Mouse (Mus musculus) hindbrain, postnatal 0 days (tissue): ENCODE data around the gene Pax5. TPM values are rescaled to one million over a fixed set of nuclear protein-coding genes. Genes with fewer than 3 reads are reported as not detected.

Experiments used
- ATAC-seq: fragments of 200-750 bp; cut with Nextera tagmentation; 2 replicates; pipeline ENCODE4 v1.8.0; 2017; ENCODE audit warnings: mild to moderate bottlenecking, moderate TSS enrichment, moderate library complexity
- DNase-seq: peaks from one replicate; pipeline ENCODE4 v3.0.0-alpha.2; 2015; ENCODE audit warnings: low spot score
- H3K27ac ChIP-seq: fragments of 300-500 bp; sonication (generic); 2 replicates; pipeline ENCODE4 v1.5.1; 2014; ENCODE audit warnings: mild to moderate bottlenecking
- H3K27me3 ChIP-seq: fragments of 300-500 bp; sonication (generic); 2 replicates; pipeline ENCODE4 v1.6.1; 2014; ENCODE audit warnings: low read length, mixed read lengths; ENCODE audit not compliant: insufficient read depth
- H3K36me3 ChIP-seq: fragments of 300-500 bp; sonication (generic); 2 replicates; pipeline ENCODE4 v1.6.1; 2014; ENCODE audit warnings: low read length, mixed read lengths; ENCODE audit not compliant: insufficient read depth
- H3K4me1 ChIP-seq: fragments of 300-500 bp; sonication (generic); 2 replicates; pipeline ENCODE4 v1.6.1; 2014; ENCODE audit warnings: antibody characterized with exemption, low read length, mixed read lengths; ENCODE audit not compliant: insufficient read depth
- H3K4me2 ChIP-seq: fragments of 300-500 bp; sonication (generic); 2 replicates; pipeline ENCODE4 v1.6.1; 2014; ENCODE audit warnings: low read depth, mild to moderate bottlenecking, low read length, moderate library complexity, mixed read lengths
- H3K4me3 ChIP-seq: fragments of 300-500 bp; sonication (generic); 2 replicates; pipeline ENCODE4 v1.5.1; 2014; ENCODE audit warnings: low read length
- H3K9ac ChIP-seq: fragments of 300-500 bp; sonication (generic); replicated peaks from 2 replicates; pipeline ENCODE4 v1.6.1; 2014; ENCODE audit warnings: mild to moderate bottlenecking, low read length, moderate library complexity, mixed read lengths
- H3K9me3 ChIP-seq: fragments of 300-500 bp; sonication (generic); 2 replicates; pipeline ENCODE4 v1.6.1; 2016; ENCODE audit warnings: low read length, mixed read lengths
- CTCF ChIP-seq: IDR thresholded peaks from 2 replicates; pipeline ENCODE4 v1.5.1; 2016; ENCODE audit warnings: antibody characterized with exemption, control low read depth, low read depth
- WGBS: fragments of 180-500 bp; shearing (Covaris S2); extraction: QIAGEN DNeasy Blood & Tissue Kit; methylation state at CpG from one replicate; pipeline ENCODE4 v1.1.7; 2014; 5-methylcytosine and 5-hydroxymethylcytosine counted together
- polyA plus RNA-seq: library from polyadenylated mRNA; unstranded; fragments of >200 nt; fragmentation: Nextera tagmentation; extraction: Ambion mirVana; gene quantifications from 2 replicates; pipeline ENCODE4 v1.2.1, GENCODE M21; 2015
- total RNA-seq: library from RNA; depleted of rRNA; stranded (reverse); fragments of >200 nt; gene quantifications from 2 replicates; pipeline ENCODE4 v1.2.3, GENCODE M21; 2014

Pax5 gene
- total and polyA plus RNA-seq, 2 experiments from 2014 or later = 0.81 to 10.0 TPM

DNA sequence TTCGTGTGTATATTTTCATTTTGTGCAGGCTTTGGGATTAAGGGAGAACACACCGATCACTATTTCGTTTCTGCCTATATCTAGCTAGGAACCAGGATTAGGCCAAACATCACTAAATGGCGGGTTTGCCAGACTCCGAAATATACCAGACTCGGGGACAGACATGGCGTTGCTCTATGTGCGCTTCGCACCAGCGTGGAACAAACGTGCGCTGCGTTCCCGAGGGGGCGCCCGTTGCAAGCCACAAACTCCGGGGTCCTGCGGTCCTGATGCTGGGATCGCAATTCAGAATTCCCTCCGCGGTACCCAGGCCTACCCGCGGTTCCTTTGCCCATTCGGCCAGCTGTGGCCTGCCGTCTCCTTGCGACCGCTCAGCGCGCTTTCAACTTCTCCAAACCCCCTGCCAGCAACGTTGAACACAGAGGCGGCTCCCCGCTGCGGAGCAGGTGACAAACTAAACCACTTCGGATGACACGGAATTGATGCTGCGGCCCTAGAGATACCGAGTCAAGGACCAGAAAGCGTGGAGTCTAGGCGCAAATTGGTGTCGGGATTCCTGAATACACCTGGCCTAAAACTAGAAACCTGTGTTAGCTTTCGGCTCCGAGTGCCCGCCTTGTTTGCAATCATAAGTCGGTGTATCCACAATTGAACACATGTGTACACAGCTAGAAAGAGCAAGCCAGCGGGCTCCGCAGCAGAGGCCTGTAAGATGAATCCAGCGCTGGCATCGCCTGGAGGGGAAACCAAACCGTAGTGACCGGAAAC is 2.7 kb upstream of the Pax5 start:
- H3K27ac ChIP-seq = no peak overlapping the region
- peak; percentile 20 for DNase-seq
- WGBS = under 1% methylated on average over 50 of the region's 50 CpGs

DNA sequence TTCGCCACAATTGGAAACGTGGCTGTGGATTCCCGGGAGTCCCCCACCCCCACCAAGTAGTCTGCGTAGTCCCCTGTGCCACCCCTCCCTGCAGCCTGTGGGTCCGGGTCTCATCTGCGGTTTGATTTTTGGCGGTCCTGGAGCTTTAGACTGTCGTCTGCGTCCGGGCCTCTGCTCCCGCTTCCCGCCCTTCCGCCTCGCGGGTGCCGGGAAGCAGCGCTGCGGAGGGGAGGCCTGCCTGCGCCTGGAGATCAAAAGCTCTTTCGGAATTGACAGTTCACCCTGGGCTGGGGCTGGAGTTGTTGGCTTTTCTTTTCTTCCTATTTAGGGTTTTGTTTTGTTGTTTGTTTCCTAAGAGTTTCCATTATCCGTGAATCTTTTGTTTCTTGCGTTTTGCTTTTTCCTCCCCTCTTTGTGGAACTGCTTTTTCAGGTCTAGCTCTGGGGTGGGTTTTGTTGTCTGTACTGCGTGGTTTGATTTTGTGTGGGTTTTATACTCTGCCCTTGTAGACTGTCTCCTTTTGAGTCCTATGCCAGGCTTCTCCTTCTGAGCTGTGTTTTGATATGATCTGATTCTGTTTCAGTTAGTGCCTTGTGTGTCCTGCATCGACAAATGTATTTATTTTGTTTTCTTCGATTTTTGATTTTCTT is 1.9 kb upstream of the Pax5 start:
- H3K27me3 ChIP-seq = peaks cover 56% of the 10 kb centered on the region
- no peak overlapping the region for H3K4me3 ChIP-seq
- H3K4me1 ChIP-seq = no peaks in the 10 kb centered on the region
- no peak overlapping the region for H3K9ac ChIP-seq
- ATAC-seq = no peak
- 2% methylated on average over 25 of the region's 25 CpGs for WGBS
- no peak for TF ChIP-seq CTCF
- no peaks in the 10 kb centered on the region for H3K36me3 ChIP-seq
- DNase-seq = no peak
- H3K27ac ChIP-seq = no peak overlapping the region
- no peaks in the 10 kb centered on the region for H3K9me3 ChIP-seq
- peak overlapping the region; percentile 34 for H3K4me2 ChIP-seq

More for the DNA sequence above, 2.7 kb upstream of the Pax5 start:
- Histone ChIP-seq H3K4me2 (peak overlapping the region; percentile 31), H3K36me3 (no peaks in the 10 kb centered on the region), H3K4me3 (peak overlapping the region; percentile 10), H3K4me1 (no peaks in the 10 kb centered on the region), H3K9ac (no peak overlapping the region), H3K27me3 (peaks cover 56% of the 10 kb centered on the region), H3K9me3 (no peaks in the 10 kb centered on the region)
- no peak for ATAC-seq
- TF ChIP-seq CTCF = no peak

DNA sequence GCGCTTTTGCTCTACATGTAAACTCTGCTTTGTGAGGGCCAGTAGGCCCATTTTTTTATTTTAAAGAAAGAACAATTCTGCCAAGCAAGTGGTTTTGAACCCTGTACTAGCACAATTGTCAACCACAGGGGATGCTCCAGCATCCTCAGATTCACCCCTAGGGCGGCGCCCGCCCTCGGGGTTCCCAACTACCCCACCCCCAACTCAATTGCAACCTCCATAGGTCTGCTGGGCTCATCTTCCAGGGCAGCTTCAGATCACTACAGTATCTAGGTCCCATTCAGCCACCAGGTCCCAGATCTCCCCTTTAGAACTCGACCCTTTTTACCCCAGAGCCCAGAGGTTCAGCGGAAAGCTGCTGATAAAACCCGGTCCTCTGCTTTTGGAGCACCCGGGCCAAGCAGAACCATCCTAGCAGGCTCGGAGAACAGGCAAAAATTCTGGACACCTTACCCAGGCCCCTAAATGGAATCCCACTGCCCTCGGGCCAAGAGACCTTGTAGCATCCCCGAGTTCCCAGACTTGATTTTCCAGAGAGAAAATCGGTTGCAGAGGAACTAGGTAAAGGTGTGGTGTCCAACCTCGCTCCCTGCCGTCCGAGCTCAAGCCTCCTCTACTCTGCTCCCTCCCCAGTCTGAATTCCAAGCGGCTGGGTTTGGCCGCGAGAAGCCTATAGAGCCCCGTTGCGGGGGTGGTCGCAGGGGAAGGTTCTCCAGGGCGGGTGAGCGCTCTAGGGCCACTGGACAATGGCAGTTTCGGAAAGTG is 1.0 kb upstream of the Pax5 start:
- peaks cover 64% of the 10 kb centered on the region for H3K27me3 ChIP-seq
- no peak for ATAC-seq
- H3K4me1 ChIP-seq = no peaks in the 10 kb centered on the region
- 5% methylated on average over 25 of the region's 25 CpGs for WGBS
- DNase-seq = no peak
- no peak overlapping the region for H3K4me3 ChIP-seq
- H3K9ac ChIP-seq = no peak overlapping the region
- TF ChIP-seq CTCF = no peak
- peak overlapping the region; percentile 34; the same call in 1 of the 2 replicates for H3K4me2 ChIP-seq
- H3K27ac ChIP-seq = no peak overlapping the region
- no peaks in the 10 kb centered on the region for H3K9me3 ChIP-seq
- no peaks in the 10 kb centered on the region for H3K36me3 ChIP-seq

DNA sequence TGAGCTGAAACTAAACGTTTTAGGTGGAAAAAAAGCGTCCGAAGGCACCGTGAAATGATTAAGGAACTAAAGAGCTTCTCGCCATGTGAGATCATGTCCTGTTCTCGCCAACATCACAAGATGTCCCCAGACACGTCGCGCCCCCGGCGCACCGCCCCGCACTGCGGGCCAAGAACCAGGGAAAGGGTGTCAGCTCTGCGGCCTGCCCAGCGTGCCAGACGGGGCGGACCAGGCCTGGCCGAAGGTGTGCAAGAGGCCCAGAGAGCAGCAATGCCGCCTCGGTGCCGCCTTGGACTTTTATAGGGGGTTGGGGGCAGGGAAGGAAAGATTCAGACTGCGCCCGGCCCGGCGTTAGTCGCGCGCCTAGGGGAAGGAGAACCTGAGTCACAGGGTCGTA is 412 bp upstream of the Pax5 start:
- H3K36me3 ChIP-seq = no peaks in the 10 kb centered on the region
- no peak overlapping the region for H3K4me3 ChIP-seq
- DNase-seq (no peak), ATAC-seq (no peak)
- no peaks in the 10 kb centered on the region for H3K4me1 ChIP-seq
- H3K4me2 ChIP-seq = no peak overlapping the region
- H3K27me3 ChIP-seq = peaks cover 70% of the 10 kb centered on the region
- H3K27ac ChIP-seq = no peak overlapping the region
- no peak for TF ChIP-seq CTCF
- H3K9me3 ChIP-seq = no peaks in the 10 kb centered on the region
- H3K9ac ChIP-seq = no peak overlapping the region
- WGBS = 2% methylated on average over 30 of the region's 30 CpGs

DNA sequence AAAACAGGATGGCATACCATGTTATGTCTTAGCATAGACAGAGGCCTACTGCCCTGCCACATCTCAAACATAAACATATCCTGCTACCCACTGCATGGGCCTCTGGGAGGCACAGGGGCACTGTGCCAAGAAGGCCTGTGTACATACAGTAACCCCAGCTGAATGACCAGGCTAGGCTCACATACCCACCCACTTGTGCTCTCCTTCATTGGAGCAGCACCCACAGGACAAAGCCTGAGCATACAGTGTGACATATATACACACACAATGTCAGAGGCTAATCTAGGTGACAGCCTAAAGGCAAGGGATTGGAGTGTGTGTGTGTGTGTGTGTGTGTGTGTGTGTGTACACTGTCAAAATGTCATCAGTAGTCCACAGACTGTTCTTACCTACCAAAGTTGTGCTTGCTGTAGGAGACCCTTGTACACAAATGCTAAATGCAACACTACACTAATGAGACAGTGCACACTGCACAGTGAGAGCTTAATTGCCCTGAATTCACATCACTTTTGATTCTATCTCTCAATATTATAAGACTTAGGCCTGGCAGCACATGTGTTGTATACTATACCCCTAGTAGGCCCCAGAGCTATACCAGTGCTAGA is 1.1 kb downstream of the Pax5 start:
- Histone ChIP-seq H3K27ac (no peak overlapping the region), H3K4me1 (no peaks in the 10 kb centered on the region), H3K27me3 (peaks cover 73% of the 10 kb centered on the region), H3K9ac (no peak overlapping the region), H3K36me3 (no peaks in the 10 kb centered on the region), H3K4me3 (no peak overlapping the region), H3K4me2 (no peak overlapping the region), H3K9me3 (no peaks in the 10 kb centered on the region)
- DNase-seq (no peak), ATAC-seq (no peak)
- no peak for TF ChIP-seq CTCF

DNA sequence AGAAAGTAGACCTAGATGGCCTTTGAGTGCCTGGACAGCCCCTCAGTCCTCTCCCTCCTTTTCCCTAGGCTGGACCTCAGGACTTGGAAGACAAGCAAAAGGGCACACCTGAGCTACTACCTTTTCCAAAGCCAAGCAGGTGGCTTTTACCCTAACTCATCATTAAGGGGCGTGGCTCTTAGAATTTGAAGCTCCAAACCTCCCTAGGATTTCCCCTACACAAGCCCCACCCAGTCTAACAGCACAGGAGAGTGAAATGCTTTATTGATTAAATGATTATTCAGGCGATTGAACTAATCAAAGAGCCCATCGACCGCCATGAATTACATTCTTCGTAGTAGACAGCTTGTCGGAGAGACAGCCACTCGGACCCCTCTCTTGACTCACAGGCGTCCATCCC is 2.0 kb downstream of the Pax5 start:
- peaks cover 3% of the 10 kb centered on the region; the same call in 1 of the 2 replicates for H3K4me1 ChIP-seq
- H3K4me3 ChIP-seq = no peak overlapping the region
- no peak overlapping the region for H3K9ac ChIP-seq
- H3K36me3 ChIP-seq = no peaks in the 10 kb centered on the region
- no peak overlapping the region for H3K27ac ChIP-seq
- ATAC-seq (no peak), DNase-seq (no peak)
- no peaks in the 10 kb centered on the region for H3K9me3 ChIP-seq
- no peak for TF ChIP-seq CTCF
- H3K4me2 ChIP-seq = no peak overlapping the region
- peaks cover 72% of the 10 kb centered on the region for H3K27me3 ChIP-seq
- 69% methylated on average over 8 of the region's 8 CpGs for WGBS
